Mouse (Mus musculus) left cerebral cortex, postnatal 10 days (tissue): ENCODE results near the gene Net1. TPM values are rescaled to one million over a fixed set of nuclear protein-coding genes. Genes with fewer than 3 reads are reported as not detected.

Source experiments
- DNase-seq, 2 experiments: peaks; one replicate each; pipeline ENCODE4 v3.0.0; 2021 to 2022; ENCODE audit warnings: low spot score in 2 of 2, mixed read lengths in 1 of 2; ENCODE audit errors: extremely low spot score in 1 of 2
- intact Hi-C: fragments of 180-260 bp; cut with DNase I; formaldehyde crosslinking; loops from one replicate; pipeline ENCODE4 v1.15.1; 2025
- total RNA-seq, 2 experiments: library from RNA; stranded (reverse); gene quantifications; 2 replicates each; pipeline ENCODE4 v1.2.3; 2021

The Net1 gene
- total RNA-seq, 2 experiments from 2014 or later: 14.0 to 23.5 TPM

DNA sequence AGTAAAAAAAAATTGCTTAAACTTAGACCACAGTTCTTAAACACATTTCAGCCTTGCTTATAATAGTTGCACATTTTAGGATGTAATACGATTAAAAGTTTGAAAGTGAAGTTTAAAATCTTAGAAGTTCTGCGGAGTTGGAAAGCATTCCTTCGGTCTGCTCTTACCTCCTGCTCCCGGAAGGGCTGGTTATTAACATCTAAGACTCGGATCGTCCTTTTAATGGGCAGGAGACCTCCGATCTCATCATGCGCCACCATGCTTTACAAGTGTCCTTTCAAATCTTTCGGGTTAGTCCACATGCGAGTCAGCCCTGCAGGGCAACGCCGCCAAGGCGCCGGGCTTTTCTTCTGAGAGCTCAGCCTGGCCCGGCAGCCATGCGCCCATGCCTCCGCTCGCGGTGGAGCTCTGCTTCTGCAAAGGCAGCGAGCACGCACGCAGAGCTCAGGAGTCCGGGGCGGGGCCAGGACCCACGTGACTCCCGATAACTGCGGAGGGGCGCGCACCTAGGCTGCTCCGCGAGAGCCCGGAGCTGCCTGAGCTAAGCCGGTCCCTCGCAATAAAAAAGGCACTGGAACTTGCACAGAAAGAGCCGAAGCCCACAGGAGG, 24.8 kb downstream of the Net1 start:
- DNase-seq: peak; percentile 61 to 94
- intact Hi-C loops: no loop called here

DNA sequence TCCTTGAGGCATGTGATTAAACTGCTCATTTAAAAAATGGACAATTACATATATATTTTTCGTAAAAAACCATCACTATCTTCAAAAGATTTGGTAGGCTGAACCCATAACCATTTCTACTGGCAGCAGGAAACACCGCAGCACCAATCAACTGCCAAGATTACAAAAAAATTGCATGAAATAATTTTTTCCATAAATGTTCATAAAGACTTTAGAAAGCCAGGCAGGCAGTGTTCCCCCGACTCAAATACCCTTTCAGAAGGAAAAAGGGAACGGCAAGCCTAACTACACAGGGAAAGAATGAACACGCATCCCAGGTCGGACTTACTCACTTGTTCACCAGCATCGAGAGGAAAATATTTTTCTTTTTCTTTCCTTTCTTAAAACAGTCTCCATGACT, 25.4 kb downstream of the Net1 start:
- intact Hi-C loops: no loop called here

DNA sequence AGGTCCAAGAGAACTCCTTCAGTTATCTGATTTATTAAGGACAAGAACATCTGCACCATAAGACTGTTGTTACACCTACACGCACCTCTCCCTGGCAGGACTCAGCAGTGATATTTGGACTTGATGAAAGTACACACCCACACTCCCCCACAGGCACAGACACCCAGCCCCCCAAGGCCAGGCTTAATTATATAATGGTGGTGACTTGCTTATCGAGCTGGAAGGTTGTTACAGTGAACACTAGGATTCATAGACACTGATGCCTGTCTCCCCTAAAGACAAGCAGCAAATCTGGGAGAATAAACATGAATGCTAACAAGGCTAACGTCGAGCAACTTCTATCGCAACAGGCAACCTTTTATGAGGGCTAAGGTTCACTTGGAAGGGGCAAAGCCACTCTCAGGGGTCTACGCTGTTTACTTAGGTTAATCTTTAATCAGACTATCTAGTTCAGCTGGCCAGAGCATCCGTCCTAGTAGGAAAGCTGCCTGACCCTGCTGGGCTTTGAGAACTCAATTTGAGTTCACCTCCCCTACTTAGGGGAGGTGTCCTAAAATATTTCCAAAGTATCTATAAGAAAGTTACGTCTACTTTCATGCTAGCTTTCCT, 26.4 kb downstream of the Net1 start:
- intact Hi-C loops: no loop called here
- DNase-seq: no peak

More for the DNA sequence above, 25.4 kb downstream of the Net1 start:
- no peak for DNase-seq

DNA sequence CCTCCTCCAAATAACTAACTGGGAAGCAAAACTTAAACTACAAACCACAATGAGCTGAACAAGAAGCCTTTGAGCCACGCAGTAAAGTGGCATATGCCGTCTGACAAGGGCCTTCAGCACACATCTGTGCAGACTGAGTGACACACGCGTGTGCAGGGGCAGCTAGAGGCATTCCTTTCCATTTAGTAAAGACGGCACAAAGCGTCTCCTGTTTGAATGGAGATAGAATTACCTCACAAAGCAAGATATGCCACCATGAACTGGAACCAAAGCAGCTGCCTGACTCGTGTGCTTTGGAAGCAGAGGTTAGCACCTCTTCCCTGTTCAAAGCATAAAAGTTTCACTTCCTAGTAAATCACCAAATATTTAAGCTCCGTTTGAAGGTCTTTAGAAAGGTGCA, 28.0 kb downstream of the Net1 start:
- DNase-seq: no peak
- intact Hi-C loops: no loop called here

DNA sequence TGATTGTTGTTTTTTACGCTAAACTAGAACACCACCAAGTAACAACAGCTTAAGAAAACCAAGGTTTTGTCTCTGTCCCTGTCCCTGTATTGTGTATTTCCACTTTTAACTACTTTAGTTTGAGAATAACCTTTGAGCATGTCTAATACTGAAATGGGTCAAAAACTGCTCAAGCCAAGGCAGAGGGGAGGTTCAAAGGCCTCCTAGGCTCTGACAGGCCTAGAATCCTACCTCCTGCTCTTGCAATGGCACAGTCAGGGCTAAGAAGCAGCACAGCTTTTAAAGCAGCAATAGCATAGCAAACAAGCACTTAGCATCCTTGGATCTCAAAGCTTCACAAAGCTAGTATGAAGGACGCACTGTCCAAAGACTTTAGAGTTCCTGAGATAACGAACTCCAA, 28.9 kb downstream of the Net1 start:
- no peak for DNase-seq
- intact Hi-C loops: no loop called here

DNA sequence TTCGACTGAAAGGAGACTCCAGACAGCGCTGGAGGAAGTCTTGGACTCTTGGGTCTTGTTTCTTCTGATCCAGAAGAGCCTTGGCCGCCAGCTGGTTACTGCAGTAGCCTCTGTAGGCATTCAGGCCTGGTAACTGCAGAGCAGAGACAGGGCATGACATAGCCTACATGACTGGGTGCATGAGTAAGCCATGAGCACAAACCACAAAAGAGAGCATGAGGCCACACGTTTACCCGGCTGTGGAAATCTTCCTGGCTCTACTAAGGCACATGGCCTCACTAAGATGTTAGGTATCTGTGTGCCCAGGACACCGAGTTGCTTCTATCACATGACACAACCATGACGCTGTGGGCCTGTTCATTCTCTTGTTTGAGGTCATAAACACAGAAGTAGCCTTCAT, 31.4 kb downstream of the Net1 start:
- intact Hi-C loops: no loop called here
- no peak for DNase-seq

DNA sequence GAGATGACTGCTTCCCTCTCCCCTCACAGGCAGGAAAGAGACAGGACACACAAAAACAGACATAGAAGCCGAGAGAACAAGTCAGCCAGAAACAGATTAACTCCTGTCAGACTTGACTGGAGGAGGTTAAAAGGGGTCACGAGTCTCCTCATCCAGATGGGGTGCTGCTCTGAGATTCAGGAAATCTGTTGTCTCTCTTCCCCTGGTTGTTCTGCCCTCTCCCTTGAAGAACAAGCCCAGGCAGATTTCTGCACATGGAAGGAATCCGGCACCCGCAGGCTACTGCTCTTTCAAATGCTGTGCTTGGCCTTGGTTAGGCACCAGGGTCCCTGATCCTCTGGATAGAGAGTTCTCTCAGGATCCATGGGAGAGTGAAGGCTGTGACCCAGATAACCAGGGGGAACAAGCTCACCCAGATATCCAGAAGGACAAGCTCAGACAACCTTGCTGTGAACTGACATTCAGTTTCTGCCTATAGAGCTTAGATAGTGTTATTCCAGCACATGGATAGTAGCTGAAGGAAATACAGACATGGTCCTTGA, 40.3 kb downstream of the Net1 start:
- no peak for DNase-seq
- intact Hi-C loops: no loop called here

DNA sequence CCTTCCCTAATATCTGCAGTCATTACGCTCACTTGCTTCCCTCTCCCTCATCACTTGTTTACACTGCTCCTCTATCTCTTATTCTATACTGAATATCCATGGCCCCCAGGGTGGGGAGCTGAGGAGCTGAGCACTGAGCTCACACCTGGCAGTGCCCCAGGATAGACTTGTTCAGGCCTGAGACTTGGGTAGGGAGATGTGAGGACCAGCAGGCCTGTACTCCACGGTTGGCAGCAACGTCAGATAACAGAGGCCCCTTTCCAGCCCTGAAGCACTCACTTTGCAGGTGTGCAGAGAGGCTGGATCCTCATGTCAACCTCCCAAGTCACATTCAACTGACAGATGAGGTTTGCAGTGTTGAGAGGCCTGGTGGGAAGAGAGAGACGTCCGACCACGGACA, 40.8 kb downstream of the Net1 start:
- intact Hi-C loops: no loop called here
- DNase-seq: no peak

DNA sequence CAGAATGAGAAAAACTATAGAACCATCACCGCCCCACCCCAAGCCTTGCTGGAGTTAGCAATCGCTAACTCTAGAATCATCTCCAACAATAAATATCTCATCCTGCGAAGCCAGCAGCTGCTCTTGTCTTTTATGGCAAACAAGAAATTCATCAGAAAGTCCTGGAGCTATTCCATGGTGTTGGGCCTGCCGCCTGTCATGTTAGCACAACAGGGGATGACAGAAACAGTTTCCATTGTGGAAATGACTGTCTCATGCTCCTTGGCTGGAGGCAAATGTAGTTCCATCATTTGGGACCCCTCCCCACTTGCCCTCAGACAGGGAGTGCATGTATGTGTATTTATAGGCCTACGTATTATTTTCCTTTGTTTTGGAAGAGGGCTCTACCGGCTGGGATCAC, 41.6 kb downstream of the Net1 start:
- DNase-seq: no peak
- intact Hi-C loops: no loop called here

DNA sequence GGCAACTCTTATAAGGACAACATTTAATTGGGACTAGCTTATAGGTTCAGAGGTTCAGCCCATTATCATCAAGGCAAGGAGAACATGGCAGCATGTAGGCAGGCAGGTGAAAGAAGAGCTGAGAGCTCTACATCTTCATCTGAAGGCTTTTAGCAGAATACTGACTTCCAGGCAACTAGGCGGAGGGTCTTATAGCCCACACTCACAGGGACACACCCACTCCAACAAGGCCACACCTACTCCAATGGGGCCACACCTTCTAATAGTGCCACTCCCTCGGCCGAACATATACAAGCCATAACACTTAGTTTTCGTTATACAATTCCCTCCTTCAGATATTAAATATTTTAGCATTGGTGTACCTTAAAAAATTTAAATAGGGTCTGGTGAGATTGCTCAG, 45.2 kb downstream of the Net1 start:
- DNase-seq: no peak
- intact Hi-C loops: no loop called here

DNA sequence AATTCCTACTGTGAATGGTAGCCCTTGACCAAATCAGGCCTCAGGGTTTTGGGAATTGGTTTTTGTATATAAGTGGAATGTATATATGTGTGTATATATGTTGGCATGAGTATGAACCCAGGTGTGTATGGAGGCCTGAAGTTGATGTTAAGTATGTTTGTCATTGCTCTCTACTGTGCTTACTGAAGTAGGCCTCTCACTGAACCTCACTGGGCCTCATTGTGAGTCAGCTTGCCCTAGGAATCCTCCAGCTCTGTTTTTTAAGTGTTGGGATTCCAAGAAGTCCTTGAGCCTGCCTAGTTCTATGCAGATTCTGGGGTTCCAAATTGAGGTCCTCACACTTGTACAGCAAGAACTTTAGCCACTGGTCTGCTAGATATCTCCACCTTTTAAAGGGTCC, 48.1 kb downstream of the Net1 start:
- intact Hi-C loops: no loop called here
- no peak for DNase-seq

DNA sequence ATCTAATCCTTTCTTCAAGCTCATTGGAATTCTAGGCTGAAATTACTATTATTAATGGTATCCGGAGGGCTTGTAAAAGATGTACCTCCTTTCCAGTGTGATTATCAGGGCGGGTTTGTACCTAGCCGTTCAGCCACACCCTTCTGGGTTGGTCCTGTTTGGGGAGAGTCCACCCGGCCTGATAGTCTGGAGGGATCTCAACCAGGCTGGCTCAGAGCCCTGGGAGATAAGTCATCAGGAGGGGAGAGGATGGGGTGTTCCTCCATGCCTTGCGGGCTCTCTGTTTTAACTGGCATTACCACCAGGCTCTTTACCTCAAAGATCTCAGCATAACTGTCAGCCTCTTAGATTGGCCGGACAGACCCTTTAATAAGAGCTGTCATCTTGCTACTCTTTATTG, 50.9 kb downstream of the Net1 start:
- intact Hi-C loops: no loop called here
- no peak for DNase-seq

DNA sequence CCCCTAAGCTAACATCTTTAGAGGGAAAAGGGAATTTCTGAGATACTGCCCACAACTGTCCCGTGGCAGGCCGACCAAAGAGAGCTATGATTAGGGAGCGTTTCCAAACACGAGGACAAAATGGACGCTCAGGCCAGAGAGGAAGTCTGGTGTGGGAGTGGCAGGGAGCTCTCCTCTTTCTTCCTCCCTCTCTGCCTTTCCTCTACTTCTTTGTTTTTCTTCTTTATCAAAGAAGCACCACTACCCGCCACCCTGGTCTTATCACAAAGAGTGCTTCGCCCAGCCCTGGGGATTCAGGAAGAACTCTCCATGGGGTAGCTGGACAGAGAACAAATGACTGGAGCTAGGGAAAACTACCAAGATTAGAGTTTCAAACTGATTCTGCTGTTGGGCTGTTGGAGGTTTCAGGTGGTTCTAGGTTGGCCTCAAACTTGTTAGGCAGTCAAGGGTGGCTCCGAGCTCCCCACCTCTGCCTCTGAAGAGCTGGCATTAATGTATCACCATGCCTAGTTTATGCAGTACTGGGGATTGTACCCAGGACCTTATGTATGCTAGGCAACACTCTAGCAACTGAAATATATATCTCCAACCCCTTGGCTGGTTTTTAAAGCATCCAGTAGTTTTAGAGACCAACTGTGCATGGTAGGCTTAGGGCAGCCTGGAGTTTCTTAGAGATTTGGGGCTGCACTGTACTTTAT, 51.5 kb downstream of the Net1 start:
- intact Hi-C loops: no loop called here
- no peak for DNase-seq

DNA sequence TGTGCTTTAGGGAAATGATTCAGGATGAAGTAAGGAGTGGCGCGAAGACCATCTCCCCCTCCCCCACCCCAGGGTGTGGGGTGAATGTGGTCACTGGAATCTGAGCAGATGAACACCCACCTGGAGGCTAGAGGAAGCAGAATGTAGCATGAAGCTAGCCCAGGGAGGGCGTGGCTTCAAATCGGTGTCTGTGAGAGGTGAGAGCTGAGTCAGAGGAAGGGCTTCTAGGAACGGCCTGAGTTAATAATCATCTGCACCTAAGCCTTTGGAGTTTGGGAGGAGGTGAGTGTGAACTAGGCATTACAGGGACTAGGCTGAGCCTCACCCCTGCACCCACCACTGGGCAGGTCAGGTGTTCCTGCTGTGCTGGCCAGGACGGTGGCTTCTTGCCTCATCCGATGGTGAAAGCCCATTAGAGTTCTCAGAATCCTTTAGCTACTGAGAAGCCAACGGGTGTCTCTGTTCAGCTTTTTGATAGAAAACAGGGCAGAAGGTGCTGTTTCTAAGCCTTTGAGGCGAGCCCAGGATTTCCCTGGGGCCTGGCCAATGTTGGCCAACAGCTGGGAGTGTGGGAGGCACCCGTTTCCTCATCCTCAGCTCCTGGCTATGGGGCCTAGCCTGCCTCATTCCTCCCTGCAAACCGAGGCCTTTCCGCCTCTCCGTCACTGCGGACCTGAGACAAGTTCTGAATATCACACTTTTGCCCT, 52.2 kb downstream of the Net1 start:
- no peak for DNase-seq
- intact Hi-C loops: no loop called here

DNA sequence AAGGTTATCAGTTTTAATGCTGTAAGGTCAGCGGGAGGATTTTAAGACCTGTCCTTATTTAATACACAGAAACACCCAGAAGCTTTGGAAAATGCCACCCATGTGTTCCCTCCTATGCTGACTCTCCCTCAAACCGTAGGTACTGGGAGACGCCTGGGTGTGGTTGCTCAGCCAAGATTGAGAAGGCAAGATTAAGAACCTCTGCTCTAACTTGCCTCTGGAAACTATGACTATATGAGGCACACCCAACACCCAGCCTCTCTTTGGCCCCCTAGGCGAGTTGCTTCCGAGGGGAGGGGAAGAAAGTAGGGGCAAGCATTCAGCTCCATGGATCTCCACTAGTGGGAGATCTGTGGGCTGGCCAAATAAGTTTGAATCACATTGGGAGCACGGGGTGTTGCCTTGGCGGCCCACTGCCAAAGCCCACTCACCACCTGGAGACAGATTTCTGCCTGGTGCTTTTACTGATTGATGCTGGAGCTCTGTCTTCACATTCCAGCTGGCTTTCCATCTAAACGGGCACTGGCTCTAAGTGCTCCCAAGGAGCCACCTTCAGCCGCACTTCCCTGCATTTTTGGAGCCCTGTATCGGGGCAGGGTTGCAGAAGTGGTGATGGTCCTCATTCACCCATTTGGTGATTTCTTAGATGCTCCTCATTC, 55.0 kb downstream of the Net1 start:
- intact Hi-C loops: no loop called here
- DNase-seq: no peak

DNA sequence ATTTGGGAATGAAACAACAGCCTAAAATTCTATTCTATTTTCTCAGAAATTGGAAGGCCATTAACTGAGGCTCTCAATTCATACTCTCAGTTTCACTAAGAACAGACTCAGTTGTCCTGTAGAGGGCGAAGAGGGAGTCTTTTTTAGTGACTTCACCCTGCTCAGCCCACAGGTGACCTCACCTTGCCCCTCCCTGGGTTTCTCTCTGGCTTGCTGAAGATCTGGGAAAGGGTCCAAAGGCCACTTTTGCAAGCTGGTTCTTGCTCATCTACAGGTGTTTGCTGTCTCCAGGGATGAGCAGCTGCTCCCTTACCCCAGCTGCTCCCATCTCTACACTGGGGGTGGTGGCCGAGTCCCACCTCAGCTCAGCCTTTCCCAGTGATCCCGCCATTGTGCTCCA, 55.7 kb downstream of the Net1 start:
- intact Hi-C loops: no loop called here
- no peak for DNase-seq

DNA sequence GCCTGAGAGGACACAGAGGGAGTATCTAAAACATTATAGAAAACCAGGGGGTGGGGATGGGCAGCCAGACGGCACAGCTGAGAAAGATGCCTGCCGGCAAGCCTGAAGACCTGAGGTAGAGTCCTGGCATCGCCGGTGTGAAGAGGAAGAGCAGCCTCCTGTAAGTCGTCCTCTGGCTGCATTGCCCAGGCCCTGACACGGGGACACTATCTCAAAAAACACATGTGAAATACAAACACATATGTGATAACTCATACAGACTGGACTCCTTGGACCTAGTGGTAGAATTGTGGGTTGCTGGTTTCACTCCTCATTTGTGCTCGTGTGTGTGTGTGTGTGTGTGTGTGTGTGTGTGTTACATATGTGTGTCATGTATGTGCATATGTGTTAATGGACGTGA, 56.8 kb downstream of the Net1 start:
- DNase-seq: no peak
- intact Hi-C loops: no loop called here

DNA sequence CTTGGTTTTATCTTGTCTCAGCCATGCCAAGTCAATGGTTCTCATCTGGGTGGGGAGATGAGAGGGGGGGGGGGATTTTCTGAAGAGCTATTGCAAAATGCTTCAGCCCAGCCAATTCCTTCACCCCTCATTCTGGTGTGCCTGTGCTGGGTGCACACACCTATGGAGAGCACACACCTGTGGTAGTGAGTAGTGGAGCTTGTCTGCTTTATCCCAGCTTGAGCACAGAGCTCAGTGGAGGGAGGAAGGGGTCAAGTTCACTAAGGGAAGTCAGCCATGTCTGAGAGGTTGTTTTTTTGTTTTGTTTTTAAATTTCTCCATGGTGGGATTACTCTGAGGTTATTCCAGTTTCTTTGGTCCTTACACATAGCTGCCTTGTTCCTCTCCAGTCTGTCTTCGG, 61.8 kb downstream of the Net1 start:
- intact Hi-C loops: no loop called here
- no peak for DNase-seq

DNA sequence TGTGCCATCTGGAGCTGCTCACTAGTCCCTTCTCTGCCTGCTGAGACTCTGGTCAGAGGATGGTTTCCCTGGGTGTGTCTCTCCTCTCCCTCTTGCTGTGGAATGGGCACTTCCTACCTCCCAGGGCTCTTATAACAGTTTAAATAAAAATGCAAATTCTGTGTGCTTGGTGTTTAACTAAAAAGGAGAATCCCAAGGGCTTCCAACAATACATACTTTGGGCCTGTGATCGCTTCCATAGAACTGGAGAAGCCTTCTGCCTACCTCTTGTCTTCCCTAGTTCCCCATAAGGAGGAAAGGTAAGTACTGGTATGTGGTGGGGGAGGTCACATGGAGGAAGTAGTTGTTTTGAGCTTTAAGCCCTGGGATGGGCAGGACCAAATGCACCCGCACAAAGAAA, 63.2 kb downstream of the Net1 start:
- DNase-seq: no peak
- intact Hi-C loops: no loop called here
